Mouse (Mus musculus) C2C12 (cell line): ENCODE results near the gene Hoxd8.

Experiments used
- CTCF ChIP-seq: IDR thresholded peaks from one replicate; pipeline ENCODE4 v1.5.1; 2011; ENCODE audit not compliant: control insufficient read depth, insufficient read depth, insufficient read length
- MYOG ChIP-seq: IDR thresholded peaks from one replicate; pipeline ENCODE4 v1.6.1; 2011; ENCODE audit not compliant: control insufficient read depth, insufficient read length; ENCODE audit errors: extremely low read depth

DNA sequence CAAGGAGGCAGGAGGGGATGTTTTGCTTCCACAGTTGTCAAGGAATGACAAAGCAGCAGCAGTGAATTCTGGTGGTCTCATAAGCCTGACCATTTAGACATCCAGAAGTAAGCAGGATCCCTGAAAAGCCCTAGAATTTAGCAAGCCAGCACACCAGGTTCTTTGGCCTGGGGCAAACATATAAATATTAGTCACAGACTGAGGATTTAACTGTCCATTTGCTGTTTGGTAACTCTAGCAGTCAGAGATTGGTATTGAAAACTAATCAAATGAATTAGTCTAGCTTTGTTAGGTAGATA lies 37.5 kb downstream of the Hoxd8 start:
- TF ChIP-seq CTCF = no peak
- TF ChIP-seq MYOG = no peak
